Mouse (Mus musculus): ENCODE measurements around the gene Nfe2l2. TPM values are rescaled to one million over a fixed set of nuclear protein-coding genes. Genes with fewer than 3 reads are reported as not detected.

The Nfe2l2 gene
- polyA plus RNA-seq, 1 experiment from 2014 or later = 42.8 TPM

- Histone ChIP-seq H3K9me3 (no peaks in the 10 kb centered on the region), H3K4me3 (no peak overlapping the region), H3K4me2 (no peak overlapping the region), H3K36me3 (no peaks in the 10 kb centered on the region), H3K4me1 (peaks cover 18% of the 10 kb centered on the region), H3K27me3 (replicated peaks) (no peaks in the 10 kb centered on the region), H3K9ac (no peak overlapping the region), H3K27ac (replicated peaks) (no peak overlapping the region)
- WGBS = 62% methylated on average over 5 of the region's 5 CpGs
- ATAC-seq (ENCODE audit: extremely low read depth, insufficient number of reproducible peaks, low FRiP score, low TSS enrichment) = no peak
Measured at GRCm38 (mm10) chr2:75731233-75731651, 26.8 kb upstream of the Nfe2l2 start.

GRCm38 (mm10) chr2:75730052-75730451 is 25.6 kb upstream of the Nfe2l2 start:
- no peak for ATAC-seq (ENCODE audit: extremely low read depth, insufficient number of reproducible peaks, low FRiP score, low TSS enrichment)
- Histone ChIP-seq H3K27me3 (replicated peaks) (no peaks in the 10 kb centered on the region), H3K36me3 (no peaks in the 10 kb centered on the region), H3K27ac (replicated peaks) (no peak overlapping the region), H3K9ac (no peak overlapping the region), H3K4me3 (no peak overlapping the region), H3K9me3 (no peaks in the 10 kb centered on the region), H3K4me2 (no peak overlapping the region), H3K4me1 (peaks cover 18% of the 10 kb centered on the region)
- 52% methylated on average over 10 of the region's 10 CpGs for WGBS

GRCm38 (mm10) chr2:75724863-75725445 is 20.5 kb upstream of the Nfe2l2 start:
- Histone ChIP-seq H3K27ac (replicated peaks) (no peak overlapping the region), H3K27me3 (replicated peaks) (no peaks in the 10 kb centered on the region), H3K4me2 (no peak overlapping the region), H3K9ac (no peak overlapping the region), H3K4me1 (peaks cover 4% of the 10 kb centered on the region), H3K4me3 (no peak overlapping the region), H3K9me3 (no peaks in the 10 kb centered on the region), H3K36me3 (no peaks in the 10 kb centered on the region)
- WGBS = 69% methylated on average over 5 of the region's 5 CpGs
- ATAC-seq (ENCODE audit: extremely low read depth, insufficient number of reproducible peaks, low FRiP score, low TSS enrichment) = no peak

- H3K9me3 ChIP-seq = no peaks in the 10 kb centered on the region
- no peak overlapping the region for H3K4me3 ChIP-seq
- H3K27me3 ChIP-seq (replicated peaks) = no peaks in the 10 kb centered on the region
- no peak overlapping the region for H3K4me2 ChIP-seq
- no peak overlapping the region for H3K27ac ChIP-seq (replicated peaks)
- WGBS = 89% methylated on average over 8 of the region's 8 CpGs
- no peak overlapping the region for H3K9ac ChIP-seq
- no peak for ATAC-seq (ENCODE audit: extremely low read depth, insufficient number of reproducible peaks, low FRiP score, low TSS enrichment)
- H3K4me1 ChIP-seq = peaks cover 3% of the 10 kb centered on the region; the same call in 1 of the 2 replicates
- no peaks in the 10 kb centered on the region for H3K36me3 ChIP-seq
Measured at GRCm38 (mm10) chr2:75723481-75723880, 19.0 kb upstream of the Nfe2l2 start.

- no peaks in the 10 kb centered on the region for H3K9me3 ChIP-seq
- H3K27me3 ChIP-seq (replicated peaks) = no peaks in the 10 kb centered on the region
- no peak overlapping the region for H3K4me3 ChIP-seq
- ATAC-seq (ENCODE audit: extremely low read depth, insufficient number of reproducible peaks, low FRiP score, low TSS enrichment) = no peak
- peaks cover 3% of the 10 kb centered on the region; the same call in 1 of the 2 replicates for H3K4me1 ChIP-seq
- WGBS = 58% methylated on average over 5 of the region's 5 CpGs
- H3K9ac ChIP-seq = no peak overlapping the region
- no peak overlapping the region for H3K4me2 ChIP-seq
- no peak overlapping the region for H3K27ac ChIP-seq (replicated peaks)
- no peaks in the 10 kb centered on the region for H3K36me3 ChIP-seq
Measured at GRCm38 (mm10) chr2:75722893-75723292, 18.5 kb upstream of the Nfe2l2 start.

- no peak for ATAC-seq (ENCODE audit: extremely low read depth, insufficient number of reproducible peaks, low FRiP score, low TSS enrichment)
Measured at GRCm38 (mm10) chr2:75720236-75721027, 16.0 kb upstream of the Nfe2l2 start.

GRCm38 (mm10) chr2:75719331-75719869 is 15.0 kb upstream of the Nfe2l2 start:
- no peak overlapping the region for H3K4me2 ChIP-seq
- peaks cover 9% of the 10 kb centered on the region; the same call in 1 of the 2 replicates for H3K4me1 ChIP-seq
- H3K27ac ChIP-seq (replicated peaks) = no peak overlapping the region
- 76% methylated on average over 3 of the region's 3 CpGs for WGBS
- no peak for ATAC-seq (ENCODE audit: extremely low read depth, insufficient number of reproducible peaks, low FRiP score, low TSS enrichment)
- no peaks in the 10 kb centered on the region for H3K27me3 ChIP-seq (replicated peaks)
- H3K36me3 ChIP-seq = no peaks in the 10 kb centered on the region
- no peaks in the 10 kb centered on the region for H3K9me3 ChIP-seq
- no peak overlapping the region for H3K4me3 ChIP-seq
- H3K9ac ChIP-seq = no peak overlapping the region

More at GRCm38 (mm10) chr2:75720236-75721027, 16.0 kb upstream of the Nfe2l2 start:
- no peaks in the 10 kb centered on the region for H3K36me3 ChIP-seq
- peaks cover 6% of the 10 kb centered on the region; the same call in 1 of the 2 replicates for H3K4me1 ChIP-seq
- no peak overlapping the region for H3K4me2 ChIP-seq
- H3K27ac ChIP-seq (replicated peaks) = no peak overlapping the region
- no peak overlapping the region for H3K9ac ChIP-seq
- H3K27me3 ChIP-seq (replicated peaks) = no peaks in the 10 kb centered on the region
- no peak overlapping the region for H3K4me3 ChIP-seq
- H3K9me3 ChIP-seq = no peaks in the 10 kb centered on the region
- WGBS = 60% methylated on average over 11 of the region's 11 CpGs

GRCm38 (mm10) chr2:75716046-75717016 is 11.9 kb upstream of the Nfe2l2 start:
- 64% methylated on average over 12 of the region's 12 CpGs for WGBS
- 0 out of 2 replicates have a peak overlapping the region, but pooled peaks have one; percentile 13 for H3K9ac ChIP-seq
- ATAC-seq (ENCODE audit: extremely low read depth, insufficient number of reproducible peaks, low FRiP score, low TSS enrichment) = no peak

GRCm38 (mm10) chr2:75714766-75715165 is 10.3 kb upstream of the Nfe2l2 start:
- Histone ChIP-seq H3K27ac (replicated peaks) (no peak overlapping the region), H3K4me3 (no peak overlapping the region)

More at GRCm38 (mm10) chr2:75716046-75717016, 11.9 kb upstream of the Nfe2l2 start:
- Histone ChIP-seq H3K9me3 (no peaks in the 10 kb centered on the region), H3K4me1 (0 out of 2 replicates have a peak, but pooled peaks cover 6% of the 10 kb centered on the region), H3K4me2 (no peak overlapping the region), H3K27ac (replicated peaks) (no peak overlapping the region), H3K36me3 (no peaks in the 10 kb centered on the region), H3K4me3 (no peak overlapping the region), H3K27me3 (replicated peaks) (no peaks in the 10 kb centered on the region)

GRCm38 (mm10) chr2:75713083-75713482 is 8.6 kb upstream of the Nfe2l2 start:
- H3K36me3 ChIP-seq = peaks cover 5% of the 10 kb centered on the region; the same call in 1 of the 2 replicates
- WGBS = 76% methylated on average over 3 of the region's 3 CpGs
- no peak overlapping the region for H3K4me2 ChIP-seq
- H3K4me1 ChIP-seq = 0 out of 2 replicates have a peak, but pooled peaks cover 8% of the 10 kb centered on the region
- ATAC-seq (ENCODE audit: extremely low read depth, insufficient number of reproducible peaks, low FRiP score, low TSS enrichment) = no peak
- H3K4me3 ChIP-seq = no peak overlapping the region
- H3K27ac ChIP-seq (replicated peaks) = no peak overlapping the region
- H3K9ac ChIP-seq = no peak overlapping the region
- peaks cover 5% of the 10 kb centered on the region; the same call in 1 of the 2 replicates for H3K9me3 ChIP-seq
- H3K27me3 ChIP-seq (replicated peaks) = no peaks in the 10 kb centered on the region

More at GRCm38 (mm10) chr2:75714766-75715165, 10.3 kb upstream of the Nfe2l2 start:
- Histone ChIP-seq H3K4me2 (no peak overlapping the region), H3K9me3 (no peaks in the 10 kb centered on the region), H3K36me3 (no peaks in the 10 kb centered on the region), H3K27me3 (replicated peaks) (no peaks in the 10 kb centered on the region), H3K4me1 (0 out of 2 replicates have a peak, but pooled peaks cover 6% of the 10 kb centered on the region), H3K9ac (no peak overlapping the region)
- WGBS = 73% methylated on average over 4 of the region's 4 CpGs
- no peak for ATAC-seq (ENCODE audit: extremely low read depth, insufficient number of reproducible peaks, low FRiP score, low TSS enrichment)
